Mouse (Mus musculus) kidney, adult 8-10 months (tissue): ENCODE data around the gene Hcn2.
A peak's percentile ranks its signal among the peaks of the same experiment; 100 is the strongest.

Experiments used
- DNase-seq, 2 experiments: peaks; one replicate each; pipeline ENCODE4 v3.0.0; 2022

The Hcn2 gene

DNA sequence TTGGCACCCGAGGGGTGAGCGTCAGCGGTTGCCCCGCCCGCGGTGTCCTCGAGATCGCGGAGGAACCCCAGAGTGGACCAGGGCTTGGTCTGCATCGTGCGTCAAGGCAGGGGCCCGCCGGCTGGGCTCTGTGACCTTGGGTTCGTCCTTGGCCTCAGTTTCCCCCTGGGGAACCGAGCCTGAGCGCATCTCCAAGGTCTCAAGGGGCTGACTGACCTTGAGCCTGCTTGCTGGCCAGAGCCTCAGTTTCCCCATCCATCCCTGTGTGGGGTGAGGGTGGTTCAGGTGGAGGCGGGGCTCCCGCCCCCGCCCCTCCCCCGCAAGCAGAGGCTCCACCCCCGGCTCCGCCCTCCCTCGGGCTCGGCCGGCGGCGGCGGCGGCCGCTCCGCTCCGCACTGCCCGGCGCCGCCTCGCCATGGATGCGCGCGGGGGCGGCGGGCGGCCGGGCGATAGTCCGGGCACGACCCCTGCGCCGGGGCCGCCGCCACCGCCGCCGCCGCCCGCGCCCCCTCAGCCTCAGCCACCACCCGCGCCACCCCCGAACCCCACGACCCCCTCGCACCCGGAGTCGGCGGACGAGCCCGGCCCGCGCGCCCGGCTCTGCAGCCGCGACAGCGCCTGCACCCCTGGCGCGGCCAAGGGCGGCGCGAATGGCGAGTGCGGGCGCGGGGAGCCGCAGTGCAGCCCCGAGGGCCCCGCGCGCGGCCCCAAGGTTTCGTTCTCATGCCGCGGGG, at the start of gene Hcn2:
TSS of gene Hcn2 (plus strand) at position 381 of the 734 bp plus-strand sequence.
- DNase-seq: no peak

DNA sequence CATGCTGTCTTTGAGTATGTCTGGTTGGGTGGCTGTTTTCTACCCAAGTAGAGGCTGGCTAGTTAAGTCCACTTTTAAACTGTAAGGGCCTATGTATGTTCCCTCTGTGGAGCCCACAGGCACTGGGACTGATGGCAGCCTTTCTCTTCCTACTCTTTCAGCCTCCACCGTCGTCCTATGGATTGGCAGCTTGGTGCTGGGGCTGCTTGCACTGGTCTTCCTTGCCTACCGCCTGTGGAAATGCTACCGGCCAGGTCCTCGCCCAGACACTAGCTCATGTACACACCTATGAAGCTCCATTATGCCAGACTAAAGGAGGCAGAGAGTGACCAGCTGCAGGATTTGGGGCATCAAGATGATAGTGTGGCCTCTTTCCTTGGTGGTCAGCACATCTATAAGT, 48.4 kb upstream of the Hcn2 start:
- no peak for DNase-seq

DNA sequence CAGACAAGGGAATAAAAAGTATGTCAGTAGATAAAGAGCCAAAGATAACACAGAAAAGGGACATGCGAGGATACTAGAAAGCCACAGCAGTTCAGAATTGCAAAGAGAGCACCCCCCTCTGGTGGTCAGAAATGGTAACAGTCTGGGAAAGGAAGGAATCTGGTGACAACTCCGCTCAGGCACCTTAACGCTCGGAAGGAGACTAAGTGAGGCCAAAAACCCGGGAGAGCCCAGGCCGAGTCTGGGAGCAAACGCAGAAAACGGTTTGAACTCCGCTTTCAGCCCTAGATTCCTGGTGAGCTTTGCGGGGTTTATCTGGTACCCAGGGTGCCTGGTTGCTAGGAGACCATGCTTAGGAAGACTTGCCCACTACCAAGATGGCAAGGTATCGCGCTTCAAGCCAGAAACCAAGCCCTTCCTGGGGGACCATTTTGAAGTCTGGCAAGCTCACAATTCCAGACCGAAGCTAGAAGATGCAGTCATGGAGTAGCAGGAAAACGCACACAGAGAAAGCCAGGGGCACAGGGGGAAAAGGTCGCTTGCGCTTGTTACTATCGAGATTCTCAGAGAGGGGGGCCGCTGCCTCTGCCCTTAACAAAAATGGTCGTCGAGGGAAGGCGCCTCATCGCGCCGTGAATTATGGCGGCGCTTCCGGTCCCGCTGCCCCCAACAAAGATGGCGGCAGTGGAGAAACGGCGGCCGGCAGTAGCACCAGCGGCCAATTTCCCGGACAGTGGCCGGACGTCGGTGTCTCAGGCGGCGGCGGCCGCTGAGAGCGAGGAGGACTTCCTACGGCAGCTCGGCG, 47.5 kb upstream of the Hcn2 start, which contains the start of gene Tpgs1:
TSS of gene Tpgs1 (plus strand) at position 599 of the 805 bp plus-strand sequence.
- DNase-seq: peak; percentile 90

DNA sequence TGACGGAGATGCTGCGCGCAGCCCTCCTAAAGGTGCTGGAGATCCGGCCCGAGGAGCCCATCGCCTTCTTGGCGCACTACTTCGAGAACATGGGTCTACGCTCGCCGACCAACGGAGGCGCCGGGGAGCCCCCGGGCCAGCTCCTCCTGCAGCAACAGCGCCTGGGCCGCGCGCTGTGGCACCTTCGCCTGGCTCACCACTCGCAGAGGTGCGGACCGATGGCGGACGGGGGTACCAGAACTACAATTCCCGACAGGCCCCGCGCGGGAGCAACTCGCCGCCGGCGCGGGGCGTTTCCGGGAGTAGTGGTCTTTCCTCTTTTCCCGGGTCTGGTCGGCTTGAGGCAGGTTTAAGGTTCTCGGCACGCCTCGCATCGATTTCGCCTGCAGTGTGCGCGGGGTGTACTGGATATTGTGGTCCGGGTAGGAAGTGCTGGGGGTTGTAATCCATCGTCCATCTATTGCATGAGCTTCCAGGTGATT, 46.8 kb upstream of the Hcn2 start:
- peak; percentile 54 to 70 for DNase-seq

DNA sequence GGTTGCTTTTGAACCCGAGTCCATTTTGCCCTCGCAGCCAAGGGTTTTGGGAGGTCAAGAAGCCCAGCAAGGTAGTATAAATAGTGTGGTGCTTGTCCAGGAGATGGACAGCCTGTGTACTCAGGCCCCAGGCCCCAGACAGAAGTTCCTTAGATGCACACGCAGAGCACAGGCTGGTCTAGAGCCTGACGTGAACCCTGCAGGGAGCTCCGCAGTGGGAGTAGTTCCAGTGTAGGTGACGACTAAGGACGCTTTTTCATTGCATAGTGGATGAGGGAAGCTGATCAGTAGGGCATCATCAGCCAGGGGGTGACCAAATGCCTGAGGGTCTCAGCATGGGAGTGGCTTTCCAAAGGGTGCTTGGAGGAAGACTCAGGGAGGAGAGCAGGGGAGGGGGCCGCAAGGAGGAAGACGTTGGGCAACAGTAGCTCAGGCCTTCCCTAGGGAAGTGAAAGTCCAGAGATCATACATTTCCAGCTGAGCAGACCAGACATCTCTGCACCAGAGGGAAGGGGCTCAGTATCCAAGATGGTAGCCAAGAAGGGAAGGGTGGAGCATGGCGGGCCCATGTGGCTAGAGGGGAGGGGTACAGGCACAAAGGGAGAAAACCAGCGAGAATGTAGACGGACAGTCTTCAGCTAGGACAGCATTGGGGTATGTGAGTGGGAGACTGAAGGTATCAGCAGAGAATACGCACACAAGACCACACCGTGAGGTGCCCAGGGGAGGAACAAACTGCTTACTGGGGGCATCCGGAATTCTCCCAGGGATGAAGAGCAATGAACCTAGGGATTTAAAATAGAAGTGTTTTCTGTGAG, 46.2 kb upstream of the Hcn2 start:
- DNase-seq: no peak

DNA sequence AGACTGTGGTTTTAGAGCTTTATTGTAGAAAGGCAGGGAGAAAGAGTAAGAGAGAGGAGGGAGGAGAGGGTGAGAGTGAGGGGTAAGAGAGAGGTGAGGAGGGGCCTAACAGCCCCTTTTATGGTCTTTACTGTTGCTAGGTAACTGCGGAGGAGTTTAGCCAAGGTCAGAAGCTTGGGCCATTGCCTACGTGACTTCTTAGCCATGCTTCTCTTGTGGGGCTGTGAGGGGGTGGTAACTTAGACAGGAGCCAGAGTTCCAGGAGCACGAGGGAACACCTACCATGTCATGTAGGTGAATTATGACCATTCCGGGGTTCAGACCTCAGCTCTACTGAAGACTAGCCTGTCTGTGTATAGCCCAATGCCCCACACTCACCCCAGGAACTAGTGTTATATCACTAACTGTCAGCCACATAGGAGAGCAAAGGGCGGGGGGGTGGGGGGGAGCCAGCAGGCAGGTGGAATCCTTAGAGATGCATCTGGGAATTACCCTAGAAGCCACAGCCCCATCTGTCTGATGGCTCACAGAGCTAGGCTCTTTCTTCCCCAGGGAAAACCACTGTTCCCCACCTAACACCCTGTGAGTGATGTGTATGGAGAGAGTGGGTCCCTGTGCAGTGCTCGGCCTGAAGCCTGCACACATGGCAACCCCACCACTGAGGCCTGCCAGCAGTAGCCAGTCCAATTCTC, 44.9 kb upstream of the Hcn2 start:
- DNase-seq: no peak

DNA sequence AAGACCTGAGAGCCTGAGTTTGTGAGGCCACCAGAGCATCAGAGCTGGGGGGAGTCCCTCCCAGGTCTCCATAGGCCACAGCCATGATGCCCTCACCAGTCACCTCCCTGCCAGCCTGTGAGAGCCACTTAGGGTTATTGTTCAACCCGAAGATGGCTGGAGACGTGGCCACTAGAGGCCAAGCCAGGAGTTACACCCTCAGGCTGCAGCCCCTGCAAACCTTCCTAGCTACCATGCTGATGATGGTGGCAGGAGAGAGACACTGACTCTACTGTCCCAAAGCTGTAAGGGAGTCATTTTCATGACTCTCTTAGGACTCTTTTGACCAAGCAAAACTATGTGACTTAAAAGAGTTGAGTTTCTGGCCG, 44.4 kb upstream of the Hcn2 start:
- no peak for DNase-seq

DNA sequence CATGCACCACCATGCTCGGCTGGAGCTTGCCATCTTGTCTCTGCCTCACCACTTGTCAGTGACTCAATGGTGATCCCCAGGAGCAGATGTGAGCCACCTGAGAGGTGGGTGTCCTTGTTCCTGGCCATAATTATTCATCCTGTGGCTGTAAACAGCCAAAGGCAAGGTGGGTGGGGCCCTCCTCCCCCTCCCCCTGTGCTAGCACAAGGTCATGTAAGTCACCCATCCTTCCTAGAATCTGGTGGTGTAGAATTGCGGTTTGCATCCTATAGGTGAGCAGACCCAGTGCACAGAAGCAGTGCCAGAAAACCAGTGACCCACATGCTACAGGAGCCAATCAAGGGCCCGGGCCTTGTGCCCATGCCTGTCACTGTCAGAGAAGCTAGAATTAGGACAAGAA, 43.4 kb upstream of the Hcn2 start:
- DNase-seq: no peak

DNA sequence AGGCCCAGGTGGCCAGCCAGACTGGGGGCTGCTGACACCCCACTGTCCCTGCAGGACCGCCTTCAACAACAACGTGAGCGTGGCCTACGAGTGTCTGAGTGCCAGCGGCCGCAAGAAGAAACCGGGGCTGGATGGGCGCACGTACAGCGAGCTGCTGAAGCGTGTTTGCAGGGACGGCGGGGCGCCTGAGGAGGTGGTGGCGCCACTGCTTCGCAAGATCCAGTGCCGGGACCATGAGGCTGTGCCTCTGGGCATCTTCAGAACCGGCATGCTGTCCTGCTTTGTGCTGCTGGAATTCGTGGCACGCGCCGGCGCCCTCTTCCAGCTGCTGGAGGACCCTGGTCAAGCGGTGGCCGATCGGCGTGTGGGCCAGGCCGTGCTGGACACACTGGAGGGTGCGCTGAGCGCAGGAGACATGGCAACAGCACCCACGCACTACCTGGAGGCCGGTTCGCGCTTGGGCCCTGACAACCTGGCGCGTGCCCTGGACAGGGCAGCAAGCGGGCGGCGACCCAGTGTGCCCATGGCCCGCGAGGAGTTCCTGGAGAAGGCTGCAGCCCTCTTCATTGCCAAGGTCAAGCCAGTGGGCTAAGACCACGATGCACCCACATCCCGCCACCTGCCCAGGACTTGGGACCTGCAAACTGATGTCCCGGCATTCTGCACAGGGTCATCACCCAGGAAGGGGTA, 40.9 kb upstream of the Hcn2 start:
- no peak for DNase-seq

DNA sequence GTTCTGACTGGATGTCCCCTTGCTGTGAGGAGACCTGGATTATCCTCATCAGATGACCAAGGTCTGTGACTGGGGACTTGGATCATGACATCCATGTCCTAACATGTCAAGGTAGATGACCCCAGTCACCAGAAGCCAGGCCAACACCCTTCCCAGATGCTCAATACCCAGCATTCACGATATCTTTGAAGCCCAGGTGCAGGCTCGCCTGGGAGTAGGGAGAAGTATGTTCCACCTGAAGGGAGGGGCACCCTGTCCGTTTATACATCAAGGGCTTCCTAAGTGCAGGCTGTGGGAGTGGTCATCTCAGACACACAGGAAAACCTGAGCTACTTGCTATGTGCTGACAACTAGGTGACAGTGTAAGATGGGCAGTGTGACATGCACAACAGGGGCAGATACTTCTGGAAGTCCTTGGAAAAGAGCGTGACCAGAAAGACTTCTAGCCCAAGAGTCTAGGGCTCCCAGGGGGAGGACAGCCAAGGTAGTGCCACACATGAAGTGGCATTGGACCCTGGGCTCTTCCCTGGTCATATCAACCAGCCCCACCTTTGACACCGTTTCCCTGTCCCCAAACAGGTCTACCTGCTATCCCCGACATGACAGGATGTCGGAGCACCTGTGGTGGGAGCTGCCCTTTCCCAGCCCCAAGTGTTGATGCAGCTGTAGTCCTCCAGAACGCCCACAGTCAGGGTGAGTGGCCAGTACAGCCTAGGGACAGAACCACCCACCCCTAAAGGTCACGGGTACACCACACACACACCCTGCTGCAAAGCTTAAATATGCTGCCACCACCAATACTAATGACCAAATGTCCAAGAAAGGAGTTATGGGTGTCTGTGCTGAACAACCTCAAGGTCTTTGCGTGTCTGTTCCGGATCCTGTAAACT, 35.6 kb upstream of the Hcn2 start:
- DNase-seq: no peak

DNA sequence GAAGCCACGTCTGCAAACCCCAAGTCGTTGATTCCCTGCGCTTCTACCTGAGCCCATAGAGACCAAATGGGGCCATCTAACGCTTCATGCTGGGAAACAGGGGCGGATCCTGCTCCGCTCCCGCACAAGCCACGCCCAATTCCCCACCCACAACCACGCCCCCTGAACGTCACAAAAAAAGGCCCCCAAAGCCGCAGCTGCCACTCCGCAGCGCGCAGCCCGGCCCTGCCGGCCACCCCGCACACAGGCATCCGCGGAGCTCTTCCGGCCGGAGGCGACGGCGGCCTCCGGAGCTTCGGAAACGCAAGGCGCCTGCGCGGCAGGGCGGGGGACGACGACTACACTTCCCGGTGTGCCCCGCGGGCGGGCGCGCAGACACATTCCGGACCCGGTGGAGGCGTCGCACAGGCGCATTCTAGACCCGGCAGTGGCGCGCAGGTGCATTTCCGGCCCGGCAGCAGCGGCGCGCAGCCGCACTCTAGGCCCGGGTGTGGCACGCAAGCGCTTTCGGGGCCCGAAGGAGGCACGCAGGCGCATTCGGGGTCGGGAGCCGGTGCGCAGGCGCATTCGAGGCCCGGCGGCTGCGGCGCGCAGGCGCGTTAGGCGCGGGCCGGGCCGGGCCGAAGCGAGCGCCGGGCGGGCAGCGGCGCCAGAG, 34.7 kb upstream of the Hcn2 start, which contains the start of gene Cdc34:
TSS of gene Cdc34 (plus strand) at position 605 of the 655 bp plus-strand sequence.
- peak; percentile 99 to 100 for DNase-seq

DNA sequence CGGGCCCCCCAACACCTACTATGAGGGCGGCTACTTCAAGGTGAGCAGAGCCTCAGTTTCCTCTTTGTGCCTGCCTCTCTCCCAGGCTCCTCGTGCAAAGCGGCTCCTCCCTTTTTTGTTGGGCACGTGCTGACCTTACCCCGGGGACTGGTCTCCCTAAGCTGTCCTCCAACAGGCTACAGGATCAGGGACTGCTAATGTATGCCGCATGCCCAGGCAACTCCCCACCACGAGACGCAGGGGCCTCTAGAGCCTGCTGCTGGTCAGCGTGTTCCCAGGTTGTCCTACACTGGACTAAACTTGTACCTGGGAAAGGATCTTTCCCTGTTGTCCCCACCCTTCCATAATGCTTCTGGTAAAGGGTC, 33.9 kb upstream of the Hcn2 start:
- no peak for DNase-seq

DNA sequence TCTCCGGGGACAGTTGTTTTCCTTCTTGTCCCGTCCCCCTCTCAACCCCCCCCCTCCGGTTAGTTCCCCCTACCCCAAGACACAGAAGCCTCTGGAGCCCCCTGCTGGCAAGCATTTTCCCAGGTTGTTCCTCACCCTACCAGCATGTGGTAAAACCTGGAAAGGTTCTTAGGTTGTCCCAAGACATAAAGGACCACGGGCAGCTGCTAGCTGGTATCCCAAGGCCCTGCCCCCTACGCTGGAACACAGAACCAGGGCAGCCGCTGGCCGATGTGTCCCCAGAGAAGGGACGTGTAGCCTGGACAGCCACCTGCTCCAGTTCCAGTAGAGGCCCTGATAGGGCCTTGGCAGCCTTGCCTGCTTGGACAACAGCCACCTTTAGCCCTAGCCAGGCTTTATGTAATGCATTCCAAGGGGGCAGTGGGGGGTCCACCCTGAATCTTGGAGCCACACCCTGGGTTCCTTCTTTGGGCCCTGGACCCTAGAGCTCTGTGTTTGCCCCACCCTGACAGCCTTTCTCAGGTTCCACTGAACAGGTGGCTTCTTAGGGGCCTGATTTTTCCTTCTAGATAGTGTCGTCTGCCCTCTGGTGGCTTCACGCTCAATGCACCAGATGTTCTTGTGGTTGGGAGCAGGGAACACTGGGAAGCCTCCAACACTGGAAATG, 33.4 kb upstream of the Hcn2 start:
- DNase-seq: peak; percentile 70 to 81

DNA sequence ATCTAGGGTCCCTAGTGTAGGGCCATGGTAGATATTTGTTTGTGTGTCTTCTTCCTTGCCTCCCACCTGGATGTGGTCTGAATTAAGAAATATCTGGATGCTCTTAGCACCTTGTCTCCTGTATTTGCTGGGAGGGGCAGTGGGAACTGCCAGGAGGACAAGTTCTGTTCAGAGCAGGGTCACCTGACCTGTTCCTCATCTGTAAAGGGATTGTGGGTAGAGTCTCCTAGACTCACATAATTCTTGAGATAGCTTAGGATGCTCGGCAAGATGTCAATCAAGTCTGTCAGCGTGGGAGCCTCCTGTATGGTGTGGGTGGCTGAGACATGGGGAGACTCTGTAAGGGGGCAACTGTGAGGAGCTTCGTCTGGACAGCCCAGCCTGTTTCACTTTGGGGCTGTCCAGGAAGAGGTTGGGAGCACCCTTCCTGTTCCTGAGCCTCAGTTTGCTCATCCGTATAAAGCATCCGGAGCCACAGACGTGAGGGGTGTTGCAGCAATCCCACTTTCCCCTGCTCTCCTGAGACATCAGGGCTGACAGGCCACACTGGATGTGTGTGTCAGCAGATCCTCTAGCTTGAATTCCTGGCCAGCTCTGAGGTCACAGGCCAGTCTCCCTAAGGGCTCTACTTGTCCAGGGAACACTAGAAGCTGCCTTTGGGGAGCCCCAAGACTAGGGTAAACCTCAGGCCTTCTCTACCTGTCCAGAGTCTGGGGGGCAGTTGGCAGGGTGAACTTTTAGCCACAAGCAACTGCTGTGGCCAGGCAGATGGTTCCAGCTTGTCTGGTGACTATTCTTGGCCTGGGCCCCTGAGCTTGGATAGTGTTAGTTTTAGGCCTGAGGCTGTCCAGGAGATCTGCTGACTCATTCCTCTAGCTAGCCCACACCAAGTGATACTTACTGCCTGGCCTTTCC, 32.5 kb upstream of the Hcn2 start:
- DNase-seq: no peak

DNA sequence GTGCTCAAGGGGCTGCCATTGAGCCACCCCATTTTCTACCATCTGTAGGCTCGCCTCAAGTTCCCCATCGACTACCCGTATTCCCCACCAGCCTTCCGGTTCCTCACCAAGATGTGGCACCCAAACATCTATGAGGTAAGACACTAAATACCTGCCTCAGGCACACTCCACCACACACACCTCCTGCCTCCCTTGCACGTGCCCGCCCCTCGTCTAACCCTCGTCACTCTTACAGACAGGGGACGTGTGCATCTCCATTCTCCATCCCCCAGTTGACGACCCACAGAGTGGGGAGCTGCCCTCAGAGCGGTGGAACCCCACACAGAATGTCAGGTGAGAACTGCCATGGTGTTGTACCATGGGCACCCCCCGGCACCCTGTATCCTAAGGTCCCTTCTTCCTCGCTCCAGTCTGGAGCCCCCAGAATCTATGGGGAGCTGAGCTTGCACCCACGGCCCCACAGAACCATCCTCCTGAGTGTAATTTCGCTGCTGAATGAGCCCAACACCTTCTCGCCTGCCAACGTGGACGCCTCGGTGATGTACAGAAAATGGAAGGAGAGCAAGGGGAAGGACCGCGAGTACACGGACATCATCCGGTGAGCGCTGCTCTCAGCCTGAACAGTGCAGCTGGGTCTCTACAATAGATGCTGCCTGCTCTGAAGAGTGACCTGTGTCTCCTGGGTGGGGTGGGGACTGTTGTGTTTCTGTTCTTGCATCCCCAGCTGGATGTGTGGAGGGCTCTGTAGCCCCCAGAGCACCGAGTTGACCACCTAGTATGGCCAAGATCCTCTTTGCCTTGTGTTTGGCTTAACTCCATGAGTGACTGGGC, 31.4 kb upstream of the Hcn2 start:
- no peak for DNase-seq

DNA sequence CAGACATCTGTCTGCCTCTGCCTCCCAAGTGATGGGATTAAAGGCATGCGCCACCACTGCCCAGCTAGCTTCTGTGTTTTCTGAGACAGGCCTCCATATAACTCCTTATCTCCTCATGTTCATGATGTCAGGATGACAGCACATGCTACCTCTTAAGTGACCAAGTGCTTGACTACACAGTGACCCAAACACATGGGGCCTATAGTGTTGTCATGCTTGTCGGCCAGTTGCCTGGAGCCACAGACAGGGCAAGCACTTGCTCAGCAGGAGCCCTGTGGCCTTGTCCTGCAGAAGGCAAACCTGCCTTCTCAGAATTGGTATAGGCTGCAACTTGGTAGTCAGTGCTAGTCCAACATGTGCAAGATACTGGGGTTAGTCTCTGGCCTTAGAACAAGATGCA, 30.2 kb upstream of the Hcn2 start:
- no peak for DNase-seq

DNA sequence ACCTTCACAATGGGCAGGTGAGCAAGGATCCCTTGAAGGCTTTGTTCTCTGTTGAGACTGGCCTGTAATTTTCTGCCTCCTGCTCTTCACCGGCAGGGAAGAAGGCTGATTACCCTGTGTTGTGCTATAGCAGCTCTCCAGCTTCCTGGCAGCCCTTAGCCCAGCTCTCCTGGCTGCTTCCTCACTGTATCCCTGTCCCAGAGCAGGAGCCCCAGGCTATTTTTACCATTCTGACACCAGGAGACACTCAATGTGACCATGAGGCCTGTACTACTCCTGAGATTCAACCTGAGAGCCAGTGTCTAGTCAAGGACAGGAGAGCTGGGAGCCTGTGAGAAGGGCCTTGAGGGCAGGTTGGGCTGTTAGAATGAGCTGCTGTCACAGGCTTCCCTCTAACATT, 29.7 kb upstream of the Hcn2 start:
- no peak for DNase-seq

DNA sequence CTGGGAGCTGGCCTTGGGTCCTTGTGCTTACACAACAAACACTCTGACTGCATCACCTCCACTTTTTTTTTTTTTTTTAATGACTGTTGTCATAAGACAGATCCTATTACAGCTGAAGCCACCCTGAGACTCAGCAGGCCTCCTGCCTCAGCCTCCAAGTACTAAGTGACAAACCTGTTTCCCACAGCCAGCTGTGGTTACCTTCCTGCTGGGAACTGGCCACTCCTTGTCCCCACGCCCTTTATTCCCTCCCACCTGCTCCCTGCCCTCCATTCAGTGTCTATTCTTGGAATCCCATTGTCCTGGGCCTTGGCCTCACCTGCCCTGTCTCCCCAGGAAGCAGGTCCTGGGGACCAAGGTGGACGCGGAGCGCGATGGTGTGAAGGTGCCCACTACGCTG, 28.9 kb upstream of the Hcn2 start:
- no peak for DNase-seq
